Mouse (Mus musculus) midbrain, embryonic 14.5 days (tissue): Measurements from ENCODE around the gene Heatr5a. TPM values are rescaled to one million over a fixed set of nuclear protein-coding genes. Genes with fewer than 3 reads are reported as not detected.

ENCODE experiments used
- ATAC-seq: fragments of 200-750 bp; cut with Nextera tagmentation; 2 replicates; pipeline ENCODE4 v1.8.0; 2017; ENCODE audit warnings: moderate number of reproducible peaks, moderate library complexity; ENCODE audit not compliant: low FRiP score, low TSS enrichment
- DNase-seq: peaks from one replicate; pipeline ENCODE4 v3.0.0-alpha.2; 2015
- H3K27ac ChIP-seq: fragments of 300-500 bp; sonication (generic); replicated peaks from 2 replicates; pipeline ENCODE4 v1.5.1; 2014; ENCODE audit warnings: mild to moderate bottlenecking, low read depth, low read length, moderate library complexity
- H3K27me3 ChIP-seq: fragments of 300-500 bp; sonication (generic); 2 replicates; pipeline ENCODE4 v1.6.1; 2014; ENCODE audit warnings: low read length, control low read depth, mixed read lengths; ENCODE audit not compliant: control insufficient read depth, insufficient read depth
- H3K36me3 ChIP-seq: fragments of 300-500 bp; sonication (generic); 2 replicates; pipeline ENCODE4 v1.6.1; 2014; ENCODE audit warnings: low read length, control low read depth; ENCODE audit not compliant: control insufficient read depth, insufficient read depth
- H3K4me1 ChIP-seq: fragments of 300-500 bp; sonication (generic); 2 replicates; pipeline ENCODE4 v1.6.1; 2014; ENCODE audit warnings: mild to moderate bottlenecking, antibody characterized with exemption, low read length, control low read depth; ENCODE audit not compliant: control insufficient read depth, insufficient read depth
- H3K4me2 ChIP-seq: fragments of 300-500 bp; sonication (generic); 2 replicates; pipeline ENCODE4 v1.6.1; 2014; ENCODE audit warnings: mild to moderate bottlenecking, low read length, moderate library complexity
- H3K4me3 ChIP-seq: fragments of 300-500 bp; sonication (generic); replicated peaks from 2 replicates; pipeline ENCODE4 v1.5.1; 2014; ENCODE audit warnings: low read depth, low read length
- H3K9ac ChIP-seq: fragments of 300-500 bp; sonication (generic); replicated peaks from 2 replicates; pipeline ENCODE4 v1.6.1; 2014; ENCODE audit warnings: mild to moderate bottlenecking, low read length, moderate library complexity
- H3K9me3 ChIP-seq: fragments of 300-500 bp; sonication (generic); 2 replicates; pipeline ENCODE4 v1.6.1; 2016; ENCODE audit warnings: low read length, control low read depth, mixed read lengths; ENCODE audit not compliant: control insufficient read depth
- WGBS: fragments of 180-500 bp; shearing (Covaris S2); extraction: QIAGEN DNeasy Blood & Tissue Kit; methylation state at CpG from one replicate; pipeline ENCODE4 v1.1.7; 2014; 5-methylcytosine and 5-hydroxymethylcytosine counted together
- polyA plus RNA-seq: library from polyadenylated mRNA; unstranded; fragments of >200 nt; fragmentation: Nextera tagmentation; extraction: Ambion mirVana; gene quantifications from 2 replicates; pipeline ENCODE4 v1.2.1, GENCODE M21; 2014

The Heatr5a gene
- polyA plus RNA-seq, 1 experiment from 2014 or later: 7.6 TPM

DNA sequence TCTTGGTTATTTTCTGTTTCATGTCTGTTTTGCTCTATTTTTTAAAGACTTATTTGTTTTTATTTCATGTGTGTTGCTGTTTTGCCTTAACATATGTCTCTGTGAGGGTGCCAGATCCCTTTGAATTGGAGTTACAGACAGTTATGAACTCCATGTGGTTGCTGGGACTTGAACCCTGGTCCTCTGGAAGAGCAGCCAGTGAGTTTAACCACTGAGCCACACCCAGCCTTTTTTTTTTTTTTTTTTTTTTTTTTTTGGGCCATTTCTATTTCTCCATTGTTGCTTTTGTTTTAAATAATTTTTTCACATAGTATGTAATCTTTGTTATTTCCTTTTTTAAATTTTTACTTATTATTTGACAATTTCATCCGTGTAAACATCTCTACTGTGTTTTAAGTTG is 131.3 kb downstream of the Heatr5a start:
- H3K9me3 ChIP-seq: no peaks in the 10 kb centered on the region
- no peak overlapping the region for H3K9ac ChIP-seq
- no peak overlapping the region for H3K4me3 ChIP-seq
- ATAC-seq (no peak), DNase-seq (no peak)
- H3K36me3 ChIP-seq: no peaks in the 10 kb centered on the region
- H3K27me3 ChIP-seq: no peaks in the 10 kb centered on the region
- H3K4me2 ChIP-seq: no peak overlapping the region
- H3K27ac ChIP-seq: no peak overlapping the region
- WGBS: 97% methylated on average over 1 of the region's 1 CpGs
- H3K4me1 ChIP-seq: peaks cover 12% of the 10 kb centered on the region; the same call in 1 of the 2 replicates

DNA sequence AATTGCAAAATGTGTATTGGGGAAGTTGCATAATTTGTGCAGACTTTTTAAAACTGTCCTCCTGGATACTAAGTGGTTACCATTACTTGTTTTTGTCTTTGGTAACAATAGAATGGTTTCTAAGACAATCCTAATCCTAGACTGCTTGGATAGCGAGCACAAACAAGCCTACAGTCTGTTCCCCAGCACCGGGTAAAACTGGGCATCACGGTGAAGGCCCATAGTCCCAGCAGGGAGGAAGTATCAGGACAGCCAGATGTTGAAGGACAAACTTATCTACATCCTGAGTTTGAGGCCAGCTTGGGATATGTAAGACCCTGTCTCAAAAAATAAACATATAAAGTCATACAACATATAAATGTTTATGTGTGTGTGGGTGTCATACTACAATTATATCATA is 135.9 kb downstream of the Heatr5a start:
- H3K4me3 ChIP-seq: no peak overlapping the region
- ATAC-seq: no peak
- H3K9ac ChIP-seq: no peak overlapping the region
- no peaks in the 10 kb centered on the region for H3K9me3 ChIP-seq
- 57% methylated on average over 3 of the region's 3 CpGs for WGBS
- DNase-seq: no peak
- no peaks in the 10 kb centered on the region for H3K36me3 ChIP-seq
- H3K4me2 ChIP-seq: no peak overlapping the region
- H3K27me3 ChIP-seq: no peaks in the 10 kb centered on the region
- H3K4me1 ChIP-seq: peaks cover 2% of the 10 kb centered on the region; the same call in 1 of the 2 replicates
- no peak overlapping the region for H3K27ac ChIP-seq

- Histone ChIP-seq H3K4me3 (no peak overlapping the region), H3K36me3 (0 out of 2 replicates have a peak, but pooled peaks cover 3% of the 10 kb centered on the region), H3K4me1 (peaks cover 17% of the 10 kb centered on the region), H3K9me3 (no peaks in the 10 kb centered on the region), H3K4me2 (no peak overlapping the region), H3K27ac (no peak overlapping the region), H3K9ac (no peak overlapping the region), H3K27me3 (no peaks in the 10 kb centered on the region)
- 79% methylated on average over 13 of the region's 13 CpGs for WGBS
- ATAC-seq (no peak), DNase-seq (no peak)
Observed at GRCm38 (mm10) chr12:51831931-51832330, 139.2 kb downstream of the Heatr5a start.

DNA sequence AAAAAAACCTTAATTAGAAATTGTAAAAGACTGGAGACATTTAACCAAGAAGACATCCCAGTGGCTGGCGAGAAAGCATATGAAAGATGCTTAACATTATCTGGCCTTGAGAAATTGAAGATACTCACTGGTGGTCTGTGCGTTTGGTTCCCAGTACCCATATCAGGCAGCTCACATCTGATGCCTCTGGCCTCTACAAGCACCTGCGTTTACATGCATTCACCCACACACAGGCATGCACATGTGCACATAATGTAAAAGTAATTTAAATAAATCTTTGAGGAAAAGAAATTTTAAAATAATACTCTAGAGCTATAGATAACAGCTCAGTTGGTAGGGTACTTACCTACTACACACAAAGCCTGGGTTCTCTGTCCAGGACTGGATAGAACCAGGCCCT is 139.8 kb downstream of the Heatr5a start:
- H3K27me3 ChIP-seq: no peaks in the 10 kb centered on the region
- H3K4me2 ChIP-seq: no peak overlapping the region
- H3K9me3 ChIP-seq: no peaks in the 10 kb centered on the region
- peaks cover 20% of the 10 kb centered on the region for H3K4me1 ChIP-seq
- H3K36me3 ChIP-seq: 0 out of 2 replicates have a peak, but pooled peaks cover 3% of the 10 kb centered on the region
- WGBS: 95% methylated on average over 3 of the region's 3 CpGs
- H3K9ac ChIP-seq: no peak overlapping the region
- H3K4me3 ChIP-seq: no peak overlapping the region
- no peak overlapping the region for H3K27ac ChIP-seq
- ATAC-seq: no peak
- DNase-seq: no peak

GRCm38 (mm10) chr12:51830671-51831070 is 140.4 kb downstream of the Heatr5a start:
- H3K27me3 ChIP-seq: no peaks in the 10 kb centered on the region
- 96% methylated on average over 1 of the region's 1 CpGs for WGBS
- H3K4me1 ChIP-seq: peaks cover 20% of the 10 kb centered on the region
- DNase-seq (no peak), ATAC-seq (no peak)
- no peak overlapping the region for H3K4me3 ChIP-seq
- H3K9ac ChIP-seq: no peak overlapping the region
- no peaks in the 10 kb centered on the region for H3K9me3 ChIP-seq
- peak overlapping the region; percentile 66 for H3K4me2 ChIP-seq
- H3K36me3 ChIP-seq: 0 out of 2 replicates have a peak, but pooled peaks cover 3% of the 10 kb centered on the region
- no peak overlapping the region for H3K27ac ChIP-seq

DNA sequence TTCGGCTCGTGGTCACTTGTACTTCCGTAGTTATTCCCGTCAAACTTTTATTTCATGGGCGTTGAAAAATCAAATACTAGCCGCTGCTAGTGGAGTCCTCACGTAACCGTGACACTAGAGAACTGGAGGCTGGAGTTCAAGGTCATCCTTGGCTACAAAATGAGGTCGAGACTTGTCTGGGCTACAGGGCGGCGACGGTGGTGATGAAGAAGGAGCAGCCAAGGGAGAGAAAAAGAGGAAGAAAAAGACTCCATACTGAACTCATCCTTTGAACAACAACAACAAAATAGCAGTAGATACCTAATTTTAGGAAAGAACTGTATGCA is 141.1 kb downstream of the Heatr5a start:
- under 1% methylated on average over 12 of the region's 12 CpGs for WGBS
- Histone ChIP-seq H3K27ac (peak overlapping the region; percentile 98), H3K4me2 (peak overlapping the region; percentile 66), H3K9me3 (no peaks in the 10 kb centered on the region), H3K4me3 (peak overlapping the region; percentile 96), H3K27me3 (no peaks in the 10 kb centered on the region), H3K9ac (peak overlapping the region; percentile 98), H3K36me3 (0 out of 2 replicates have a peak, but pooled peaks cover 3% of the 10 kb centered on the region), H3K4me1 (peaks cover 20% of the 10 kb centered on the region)
- no peak for DNase-seq
- no peak for ATAC-seq

- Histone ChIP-seq H3K9me3 (no peaks in the 10 kb centered on the region), H3K36me3 (peaks cover 7% of the 10 kb centered on the region; the same call in 1 of the 2 replicates), H3K4me2 (peak within 1 kb of the TSS; percentile 66), H3K4me3 (peak within 1 kb of the TSS; percentile 96), H3K27me3 (no peaks in the 10 kb centered on the region), H3K27ac (peak within 1 kb of the TSS; percentile 98), H3K9ac (peak within 1 kb of the TSS; percentile 98), H3K4me1 (peaks cover 20% of the 10 kb centered on the region)
- WGBS: under 1% methylated on average over 96 of the region's 114 CpGs
- ATAC-seq (peak; percentile 93), DNase-seq (peak; percentile 93)
Observed at GRCm38 (mm10) chr12:51829290-51830076, 141.6 kb downstream of the Heatr5a start, which contains the start of gene Hectd1. TSS of gene Hectd1 (minus strand) at chr12:51829536.

GRCm38 (mm10) chr12:51828716-51829289 is 142.3 kb downstream of the Heatr5a start:
- WGBS: under 1% methylated on average over 66 of the region's 66 CpGs

More at GRCm38 (mm10) chr12:51828716-51829289, 142.3 kb downstream of the Heatr5a start:
- Histone ChIP-seq H3K4me1 (peaks cover 20% of the 10 kb centered on the region), H3K9me3 (no peaks in the 10 kb centered on the region), H3K27me3 (no peaks in the 10 kb centered on the region), H3K36me3 (peaks cover 10% of the 10 kb centered on the region; the same call in 1 of the 2 replicates), H3K4me2 (peak overlapping the region; percentile 66), H3K9ac (peak overlapping the region; percentile 98), H3K27ac (peak overlapping the region; percentile 98), H3K4me3 (peak overlapping the region; percentile 96)
- ATAC-seq (peak; percentile 1; the same call in 1 of the 2 replicates), DNase-seq (peak; percentile 75)
